Mouse (Mus musculus) hindbrain, embryonic 15.5 days (tissue): ENCODE results near the gene Rhbg. TPM values are rescaled to one million over a fixed set of nuclear protein-coding genes. Genes with fewer than 3 reads are reported as not detected.

Experiments used
- ATAC-seq: fragments of 200-750 bp; cut with Nextera tagmentation; 2 replicates; pipeline ENCODE4 v1.8.0; 2017; ENCODE audit warnings: low read depth, moderate number of reproducible peaks, moderate TSS enrichment; ENCODE audit not compliant: low FRiP score
- H3K27ac ChIP-seq: fragments of 300-500 bp; sonication (generic); replicated peaks from 2 replicates; pipeline ENCODE4 v1.5.1; 2015; ENCODE audit warnings: mild to moderate bottlenecking, inconsistent platforms
- H3K27me3 ChIP-seq: fragments of 300-500 bp; sonication (generic); 2 replicates; pipeline ENCODE4 v1.6.1; 2015; ENCODE audit warnings: control low read depth, inconsistent platforms
- H3K36me3 ChIP-seq: fragments of 300-500 bp; sonication (generic); 2 replicates; pipeline ENCODE4 v1.6.1; 2015; ENCODE audit warnings: control low read depth, inconsistent platforms
- H3K4me1 ChIP-seq: fragments of 300-500 bp; sonication (generic); replicated peaks from 2 replicates; pipeline ENCODE4 v1.6.1; 2015; ENCODE audit warnings: control low read depth, inconsistent platforms
- H3K4me2 ChIP-seq: fragments of 300-500 bp; sonication (generic); 2 replicates; pipeline ENCODE4 v1.6.1; 2015; ENCODE audit warnings: moderate library complexity, mild to moderate bottlenecking, inconsistent platforms
- H3K4me3 ChIP-seq: fragments of 300-500 bp; sonication (generic); 2 replicates; pipeline ENCODE4 v1.5.1; 2015; ENCODE audit warnings: mild to moderate bottlenecking, inconsistent platforms
- H3K9ac ChIP-seq: fragments of 300-500 bp; sonication (generic); 2 replicates; pipeline ENCODE4 v1.6.1; 2015; ENCODE audit warnings: inconsistent platforms
- H3K9me3 ChIP-seq: fragments of 300-500 bp; sonication (generic); 2 replicates; pipeline ENCODE4 v1.6.1; 2016; ENCODE audit warnings: control low read depth, inconsistent platforms
- WGBS: fragments of 180-500 bp; shearing (Covaris S2); methylation state at CpG from one replicate; pipeline ENCODE4 v1.1.7; 2015; 5-methylcytosine and 5-hydroxymethylcytosine counted together
- polyA plus RNA-seq: library from polyadenylated mRNA; unstranded; fragments of >200 nt; fragmentation: Nextera tagmentation; extraction: Ambion mirVana; gene quantifications from 2 replicates; pipeline ENCODE4 v1.2.1, GENCODE M21; 2015

The Rhbg gene
- polyA plus RNA-seq, 1 experiment from 2014 or later: 0.60 TPM

GRCm38 (mm10) chr3:88203999-88204700, 50.4 kb downstream of the Rhbg start:
- Histone ChIP-seq H3K4me3 (no peak overlapping the region), H3K4me2 (peak overlapping the region; percentile 91), H3K27ac (peak overlapping the region; percentile 96), H3K36me3 (no peaks in the 10 kb centered on the region), H3K27me3 (no peaks in the 10 kb centered on the region), H3K9ac (0 out of 2 replicates have a peak overlapping the region, but pooled peaks have one; percentile 5), H3K9me3 (no peaks in the 10 kb centered on the region), H3K4me1 (peaks cover 61% of the 10 kb centered on the region)
- WGBS: 6% methylated on average over 7 of the region's 7 CpGs
- ATAC-seq: no peak

DNA sequence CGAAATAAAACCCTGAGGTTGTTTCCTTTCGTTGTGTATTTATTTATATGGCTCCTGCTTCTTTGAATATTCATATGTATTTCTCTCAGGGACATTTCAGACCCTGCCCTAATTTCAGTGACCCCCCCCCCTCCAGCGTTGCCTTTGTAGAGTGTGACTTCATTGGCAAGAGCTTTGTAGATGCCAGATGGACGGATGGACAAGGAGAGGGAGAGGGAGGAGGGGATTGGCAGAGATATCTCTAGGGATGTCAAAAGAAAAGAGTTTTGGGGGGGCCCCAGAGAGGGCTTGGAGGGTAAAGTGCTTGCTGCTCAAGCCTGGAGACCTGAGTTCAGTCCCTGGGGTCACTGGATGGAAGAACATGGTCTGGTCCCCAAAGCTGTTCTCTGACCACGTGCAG, 51.1 kb downstream of the Rhbg start:
- peak overlapping the region; percentile 91 for H3K4me2 ChIP-seq
- H3K9me3 ChIP-seq: no peaks in the 10 kb centered on the region
- peak overlapping the region; percentile 96 for H3K27ac ChIP-seq
- ATAC-seq: no peak
- H3K4me3 ChIP-seq: no peak overlapping the region
- H3K4me1 ChIP-seq: peaks cover 66% of the 10 kb centered on the region
- H3K27me3 ChIP-seq: no peaks in the 10 kb centered on the region
- no peak overlapping the region for H3K9ac ChIP-seq
- H3K36me3 ChIP-seq: no peaks in the 10 kb centered on the region
- WGBS: 4% methylated on average over 5 of the region's 5 CpGs

DNA sequence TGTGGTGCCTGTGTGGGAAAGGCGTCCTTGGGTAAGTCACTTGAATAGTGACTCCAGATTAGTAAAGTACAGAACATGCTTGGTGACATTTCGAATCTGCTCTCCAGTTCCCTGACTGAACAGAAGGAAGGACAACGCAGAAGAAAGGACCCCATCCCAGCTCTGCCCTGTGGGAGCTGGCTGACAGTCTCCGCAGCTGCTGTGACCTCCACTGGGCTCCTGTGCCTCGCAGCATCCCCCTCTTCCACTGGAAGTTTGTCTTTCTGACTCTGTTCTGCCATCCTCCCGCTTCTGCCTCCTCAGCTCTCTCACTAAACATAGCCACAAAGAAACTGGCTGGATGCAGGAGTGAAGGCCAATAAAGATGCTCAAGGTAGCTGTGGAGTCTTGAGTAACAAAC, 51.5 kb downstream of the Rhbg start:
- H3K4me3 ChIP-seq: no peak overlapping the region
- no peaks in the 10 kb centered on the region for H3K36me3 ChIP-seq
- peaks cover 69% of the 10 kb centered on the region for H3K4me1 ChIP-seq
- H3K9me3 ChIP-seq: no peaks in the 10 kb centered on the region
- H3K27me3 ChIP-seq: no peaks in the 10 kb centered on the region
- peak overlapping the region; percentile 96 for H3K27ac ChIP-seq
- no peak for ATAC-seq
- H3K4me2 ChIP-seq: peak overlapping the region; percentile 91; the same call in 1 of the 2 replicates
- 0 out of 2 replicates have a peak overlapping the region, but pooled peaks have one; percentile 14 for H3K9ac ChIP-seq
- 5% methylated on average over 6 of the region's 6 CpGs for WGBS

GRCm38 (mm10) chr3:88201640-88202039, 52.9 kb downstream of the Rhbg start:
- ATAC-seq: no peak
- Histone ChIP-seq H3K4me2 (peak overlapping the region; percentile 91), H3K36me3 (no peaks in the 10 kb centered on the region), H3K9me3 (no peaks in the 10 kb centered on the region), H3K4me1 (peaks cover 72% of the 10 kb centered on the region), H3K27me3 (no peaks in the 10 kb centered on the region), H3K4me3 (peak overlapping the region; percentile 50), H3K9ac (peak overlapping the region; percentile 84), H3K27ac (peak overlapping the region; percentile 96)
- 15% methylated on average over 5 of the region's 5 CpGs for WGBS

GRCm38 (mm10) chr3:88200972-88201330, 53.6 kb downstream of the Rhbg start:
- WGBS: 2% methylated on average over 37 of the region's 37 CpGs
- H3K9ac ChIP-seq: peak overlapping the region; percentile 84
- peak overlapping the region; percentile 91 for H3K4me2 ChIP-seq
- no peak for ATAC-seq
- no peaks in the 10 kb centered on the region for H3K9me3 ChIP-seq
- H3K27ac ChIP-seq: peak overlapping the region; percentile 96
- H3K4me3 ChIP-seq: peak overlapping the region; percentile 50
- H3K4me1 ChIP-seq: peaks cover 65% of the 10 kb centered on the region
- H3K27me3 ChIP-seq: no peaks in the 10 kb centered on the region
- no peaks in the 10 kb centered on the region for H3K36me3 ChIP-seq

DNA sequence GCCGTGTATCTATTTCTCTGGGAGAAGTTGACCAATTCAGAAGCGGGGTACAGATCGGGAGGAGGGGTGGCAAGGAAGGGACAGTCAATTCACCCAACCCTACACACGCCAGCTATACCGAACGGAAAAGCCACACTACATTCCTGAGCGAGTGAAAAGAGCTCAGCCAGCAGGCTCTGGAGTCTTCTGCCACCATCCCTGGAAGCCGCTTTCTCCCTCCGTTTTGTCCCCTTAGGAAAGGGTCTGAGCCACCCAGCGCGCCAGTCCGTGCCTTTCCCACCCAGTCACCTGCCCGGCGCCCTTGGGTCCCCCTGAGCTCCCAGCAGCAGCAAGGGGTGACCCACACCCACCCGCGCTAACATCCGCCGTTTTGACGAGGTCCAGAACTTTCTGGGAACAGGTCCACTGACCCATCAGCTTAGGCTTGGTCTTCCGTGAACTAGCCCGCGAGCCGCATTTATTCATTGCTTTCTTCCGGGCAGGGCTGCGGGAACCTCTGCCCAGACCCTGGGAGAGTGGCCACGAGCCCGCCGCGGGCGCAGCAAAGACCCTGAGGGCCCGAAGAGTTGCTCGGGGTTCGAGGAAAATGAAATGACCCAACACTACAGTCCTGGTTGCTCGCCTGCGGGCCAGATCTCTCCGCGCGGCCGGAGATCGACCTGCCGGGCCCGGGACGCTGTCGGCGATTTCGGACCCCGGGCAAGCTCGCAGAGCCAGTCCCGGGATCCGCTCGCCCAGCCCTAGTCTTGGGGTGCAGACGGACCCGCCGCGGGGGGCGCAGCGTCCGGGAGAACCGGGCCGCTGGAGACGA, 54.1 kb downstream of the Rhbg start:
- Histone ChIP-seq H3K9me3 (no peaks in the 10 kb centered on the region), H3K4me2 (peak overlapping the region; percentile 91), H3K4me1 (peaks cover 59% of the 10 kb centered on the region), H3K27ac (peak overlapping the region; percentile 96), H3K9ac (peak overlapping the region; percentile 84), H3K36me3 (no peaks in the 10 kb centered on the region), H3K4me3 (peak overlapping the region; percentile 50), H3K27me3 (no peaks in the 10 kb centered on the region)
- under 1% methylated on average over 61 of the region's 61 CpGs for WGBS
- ATAC-seq: no peak

DNA sequence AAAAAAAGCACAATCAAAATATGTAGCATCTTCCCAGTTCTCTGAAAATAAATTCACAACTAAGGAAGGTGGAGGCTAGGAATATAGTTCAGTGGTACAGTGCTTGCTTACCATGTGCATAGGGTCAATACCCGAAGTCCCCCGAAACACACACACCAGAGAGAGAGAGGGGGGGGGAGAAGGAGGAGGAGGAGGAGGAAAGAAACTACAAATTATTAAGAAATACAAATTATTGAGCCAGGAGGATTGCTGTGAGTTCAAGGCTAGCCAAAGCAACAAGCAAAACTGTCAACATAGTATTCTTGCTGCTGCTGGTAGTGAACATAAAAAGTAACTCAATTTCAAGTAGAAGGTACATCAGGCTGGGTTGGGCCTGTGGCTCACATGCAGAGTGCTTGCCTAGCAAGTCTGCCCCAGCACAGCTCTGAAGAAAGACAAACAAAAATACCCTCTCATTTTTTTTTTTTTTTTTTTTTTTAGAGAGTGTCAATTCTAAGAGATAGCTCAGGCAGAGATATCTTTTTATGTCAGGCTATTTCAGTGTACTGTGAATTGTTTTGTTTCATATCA, 54.9 kb downstream of the Rhbg start:
- peak overlapping the region; percentile 96 for H3K27ac ChIP-seq

DNA sequence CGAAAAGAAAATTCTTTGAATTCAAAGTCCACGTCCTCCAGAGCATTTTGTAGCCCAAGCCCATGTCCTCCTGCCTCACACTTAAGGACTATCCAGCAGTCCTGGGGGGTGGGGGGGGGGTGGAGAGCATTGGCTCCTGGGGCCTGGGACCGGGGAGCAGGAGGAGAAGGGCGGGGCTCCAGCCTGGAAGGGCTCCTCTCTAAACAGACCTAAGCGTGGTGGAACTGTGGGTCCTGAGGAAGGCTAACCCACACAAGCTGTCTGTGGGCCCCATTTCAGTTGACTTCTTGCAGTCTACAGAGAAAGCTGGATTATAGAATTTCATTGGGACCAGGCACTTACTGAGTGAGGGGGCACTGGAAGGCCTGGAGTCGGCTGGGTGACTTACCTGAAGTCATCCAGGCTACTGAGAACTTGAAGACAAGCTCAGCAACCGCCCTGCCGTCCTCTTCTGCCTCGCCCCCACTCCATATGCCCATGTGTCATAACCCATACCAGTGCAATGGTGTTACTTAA, 55.9 kb downstream of the Rhbg start:
- H3K27ac ChIP-seq: peak overlapping the region; percentile 96
- no peak for ATAC-seq
- H3K9ac ChIP-seq: no peak overlapping the region
- no peaks in the 10 kb centered on the region for H3K36me3 ChIP-seq
- 16% methylated on average over 9 of the region's 9 CpGs for WGBS
- H3K27me3 ChIP-seq: no peaks in the 10 kb centered on the region
- peak overlapping the region; percentile 28 for H3K4me2 ChIP-seq
- no peaks in the 10 kb centered on the region for H3K9me3 ChIP-seq
- peaks cover 41% of the 10 kb centered on the region for H3K4me1 ChIP-seq
- H3K4me3 ChIP-seq: no peak overlapping the region

More for the DNA sequence above, 54.9 kb downstream of the Rhbg start:
- Histone ChIP-seq H3K36me3 (no peaks in the 10 kb centered on the region), H3K9ac (peak overlapping the region; percentile 84), H3K4me2 (peak overlapping the region; percentile 91), H3K27me3 (no peaks in the 10 kb centered on the region), H3K9me3 (no peaks in the 10 kb centered on the region), H3K4me1 (peaks cover 52% of the 10 kb centered on the region), H3K4me3 (peak overlapping the region; percentile 50; the same call in 1 of the 2 replicates)
- ATAC-seq: no peak
- WGBS: 31% methylated on average over 2 of the region's 2 CpGs

GRCm38 (mm10) chr3:88197741-88198504, 56.6 kb downstream of the Rhbg start:
- peaks cover 35% of the 10 kb centered on the region for H3K4me1 ChIP-seq
- H3K4me2 ChIP-seq: peak overlapping the region; percentile 28
- no peaks in the 10 kb centered on the region for H3K36me3 ChIP-seq
- 21% methylated on average over 10 of the region's 10 CpGs for WGBS
- no peaks in the 10 kb centered on the region for H3K9me3 ChIP-seq
- no peaks in the 10 kb centered on the region for H3K27me3 ChIP-seq
- H3K9ac ChIP-seq: no peak overlapping the region
- H3K27ac ChIP-seq: peak overlapping the region; percentile 96
- H3K4me3 ChIP-seq: no peak overlapping the region
- no peak for ATAC-seq
